Mouse (Mus musculus) layer of hippocampus, adult 11-12 months (tissue): ENCODE results near the gene Milr1.

Experiments
- DNase-seq: peaks from one replicate; pipeline ENCODE4 v3.0.0; 2022; ENCODE audit warnings: low spot score

Gene Milr1

DNA sequence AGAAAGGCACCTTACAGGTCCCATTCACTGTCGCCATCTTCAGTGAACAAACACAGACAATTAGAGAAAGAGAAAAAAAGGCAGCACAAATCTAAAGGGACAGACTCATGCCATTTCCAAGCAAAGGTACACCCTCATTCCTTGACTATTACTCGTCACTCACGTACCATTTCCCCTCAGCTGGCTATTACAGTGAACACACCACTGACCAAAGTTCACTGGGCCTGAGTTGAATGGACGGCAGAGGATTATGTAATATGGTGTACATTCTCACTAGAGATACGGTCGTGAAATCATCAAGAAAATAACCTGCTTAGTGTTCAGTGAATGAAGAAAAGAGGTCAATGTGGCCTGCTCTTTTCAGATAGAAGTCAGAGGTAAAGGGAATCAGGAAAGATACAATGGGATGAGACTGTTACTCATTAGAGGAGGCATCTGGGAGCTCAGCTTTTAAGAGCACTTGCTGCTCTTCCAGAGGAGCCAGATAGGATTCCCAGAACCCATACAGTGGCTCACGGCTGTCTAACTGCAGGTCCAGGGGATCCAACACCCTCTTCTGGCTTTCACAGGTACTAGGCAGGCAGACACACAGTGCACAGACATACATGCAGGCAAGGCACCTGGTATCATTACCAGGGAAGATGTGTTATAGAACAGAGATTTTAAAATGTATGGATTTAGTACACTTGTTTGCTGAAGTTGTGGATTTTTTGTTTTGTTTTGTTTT, 61.5 kb downstream of the Milr1 start:
- DNase-seq: no peak

DNA sequence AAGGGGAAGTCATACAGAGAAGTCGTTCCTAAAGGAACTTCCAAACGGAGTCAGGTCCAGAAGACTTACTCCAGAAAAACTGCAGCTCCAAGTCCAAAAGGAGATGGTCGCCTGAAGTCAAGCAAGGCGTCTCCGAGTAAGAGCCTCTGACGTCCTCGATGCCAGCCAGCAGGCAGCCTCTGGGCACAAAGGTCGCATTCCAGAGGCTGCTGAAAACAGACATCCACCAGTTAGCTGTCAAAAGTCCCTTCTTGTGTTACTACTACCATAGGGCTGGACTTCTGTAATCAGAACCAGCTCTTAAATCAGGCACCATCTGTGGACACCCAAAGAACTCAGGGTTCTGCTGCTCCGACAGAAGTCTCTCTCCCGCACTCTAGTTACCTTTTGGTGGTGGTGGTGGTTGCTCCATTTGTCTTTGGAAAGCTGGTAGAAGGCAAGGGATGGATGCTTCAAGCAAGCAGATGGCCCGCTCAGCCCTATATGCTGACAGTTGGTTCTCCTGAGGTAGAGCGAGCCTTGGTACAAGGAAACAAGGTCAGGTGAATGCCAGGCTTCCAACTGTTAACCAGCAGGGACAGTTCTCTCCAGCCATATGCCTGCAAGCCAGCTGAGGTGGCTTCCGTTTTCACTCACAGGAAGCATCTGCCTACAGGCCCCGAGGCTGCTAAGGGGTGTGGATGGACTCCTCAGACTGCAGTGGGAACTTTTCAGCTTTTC, 63.7 kb downstream of the Milr1 start:
- DNase-seq: no peak

DNA sequence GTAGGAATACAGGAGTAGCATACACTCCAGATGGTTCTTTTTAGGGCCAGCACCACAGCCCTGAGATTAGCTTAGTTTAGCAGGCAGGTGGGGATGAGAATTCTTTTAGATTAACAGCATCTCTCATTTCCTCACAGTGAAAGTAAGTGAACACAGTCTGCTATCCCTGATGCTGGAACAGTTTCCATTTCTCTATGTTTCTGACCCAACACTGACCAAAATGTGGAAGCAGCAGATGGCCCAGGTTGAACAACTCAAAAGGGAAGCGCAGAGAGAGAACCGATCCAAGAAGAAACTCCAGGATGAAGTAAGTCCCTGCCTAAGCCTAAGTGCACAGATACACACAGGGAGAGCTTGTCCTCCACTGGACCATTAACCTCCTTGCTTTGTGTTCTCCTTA, 64.3 kb downstream of the Milr1 start:
- DNase-seq: no peak

GRCm38 (mm10) chr11:106815761-106816160, 64.7 kb downstream of the Milr1 start:
- no peak for DNase-seq

DNA sequence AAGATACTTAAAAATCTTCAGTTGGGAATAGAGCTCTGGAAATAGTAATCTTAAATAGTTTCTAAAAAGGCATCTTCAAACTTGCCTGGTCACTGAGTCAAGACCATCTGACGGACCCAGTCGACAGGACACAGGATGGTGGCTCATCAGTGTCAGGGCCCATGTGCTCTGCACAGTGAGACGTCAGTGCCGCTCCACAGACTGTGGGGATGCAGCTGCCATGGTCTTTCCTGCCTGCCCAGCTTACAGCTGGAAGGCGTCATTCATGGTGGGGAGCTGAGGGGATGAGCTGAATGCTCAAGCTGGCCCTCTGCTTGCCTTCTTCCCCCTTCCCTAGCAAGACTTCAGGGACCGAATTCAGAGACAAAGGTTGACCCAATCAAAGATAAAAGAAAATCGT, 65.3 kb downstream of the Milr1 start:
- no peak for DNase-seq

GRCm38 (mm10) chr11:106817156-106817555, 66.1 kb downstream of the Milr1 start:
- DNase-seq: no peak

DNA sequence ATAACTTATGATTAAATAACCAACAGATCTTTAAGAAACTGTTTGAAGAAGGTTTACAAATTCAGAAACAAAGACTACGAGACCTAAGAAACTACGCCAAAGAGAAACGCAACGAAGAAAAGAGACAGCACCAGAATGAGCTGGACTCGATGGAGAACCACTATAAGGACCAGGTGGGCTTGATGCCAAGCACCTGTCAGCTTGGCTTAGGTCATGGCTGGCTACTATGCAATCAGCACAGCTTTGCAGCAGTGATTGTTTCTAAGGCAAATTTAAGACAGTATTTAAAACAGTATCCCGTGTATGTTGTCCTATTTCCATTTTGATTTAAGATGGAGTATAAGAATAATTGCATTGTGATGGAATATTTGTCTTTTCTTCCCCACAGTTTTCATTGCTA, 66.8 kb downstream of the Milr1 start:
- DNase-seq: no peak

- no peak for DNase-seq
These were observed 67.3 kb downstream of the Milr1 start for GRCm38 (mm10) chr11:106818341-106818740.
